Mouse (Mus musculus) frontal cortex, postnatal 14 days (tissue): ENCODE data around the gene Hspbap1.

Source experiments
- DNase-seq, 2 experiments: peaks; one replicate each; pipeline ENCODE4 v3.0.0; 2022; ENCODE audit warnings: low spot score in 2 of 2

Gene Hspbap1

DNA sequence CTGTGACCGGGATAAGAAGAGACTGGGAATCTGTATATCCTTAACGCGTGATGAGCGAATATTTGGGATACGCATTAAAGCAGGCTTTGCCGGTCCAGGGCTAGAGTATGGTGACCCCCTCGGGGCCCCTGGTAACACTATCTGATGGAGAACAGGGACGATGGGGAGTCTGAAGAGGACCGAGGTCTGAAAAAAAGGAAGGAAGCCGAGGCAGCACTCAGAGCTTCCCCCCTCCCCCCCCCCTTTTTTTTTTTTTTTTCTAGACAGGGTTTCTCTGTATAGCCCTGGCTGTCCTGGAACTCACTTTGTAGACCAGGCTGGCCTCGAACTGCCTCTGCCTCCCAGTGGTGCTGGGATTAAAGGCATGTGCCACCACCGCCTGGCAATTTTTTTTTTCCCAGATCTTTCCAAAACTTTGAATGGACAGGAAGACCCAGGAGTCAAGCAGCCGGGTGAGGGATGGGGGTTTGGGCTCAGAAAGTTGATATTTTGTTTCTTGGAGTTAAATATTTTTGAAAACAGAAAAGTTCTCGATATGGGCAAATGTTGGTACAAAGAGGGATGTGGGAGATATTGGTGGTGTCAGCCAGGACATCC is 102.3 kb downstream of the Hspbap1 start:
- DNase-seq = no peak

DNA sequence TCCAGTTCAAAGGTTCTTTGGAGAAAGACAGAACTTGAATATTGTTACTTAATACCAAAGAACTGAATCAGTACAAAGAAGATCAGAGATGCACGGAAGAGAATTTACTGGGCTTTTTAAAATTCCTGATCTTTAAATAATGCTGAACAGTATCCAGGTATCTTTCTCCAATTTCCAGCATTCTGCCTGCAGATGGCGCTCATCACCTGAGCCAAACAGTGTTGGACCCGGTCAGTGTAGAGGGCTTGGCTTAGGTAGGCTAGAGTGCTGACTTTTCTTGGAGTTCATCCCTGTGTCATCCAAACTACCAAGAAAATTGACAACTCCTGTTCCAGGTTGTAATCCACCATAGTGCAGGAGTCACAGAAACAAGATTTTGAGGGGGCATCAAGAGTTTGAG is 104.2 kb downstream of the Hspbap1 start:
- DNase-seq = peak in 1 of 2 experiments; percentile 20
